Comparison of ENCODE assay signal across 17 mouse cellular contexts in genomic region chr13:34316511-34316910, GRCm38 (mm10). TPM values are rescaled to one million over a fixed set of nuclear protein-coding genes. Genes with fewer than 3 reads are reported as not detected.
DNase-seq lines count a peak whose midpoint lies in the region; ATAC-seq lines count a peak whose summit lies in the region.
"Had no signal": no experiment of that assay in that cellular context is flagged by ENCODE, and none has a peak within 500 bp of the region (broad histone marks: within the 10 kb centered on the region; RNA-seq: fewer than 3 reads in every experiment).

No protein-coding gene starts in this region.

- no peaks in the 10 kb centered on the region for H3K27me3 ChIP-seq in liver, embryonic 12.5 days (replicated peaks)
- no peaks in the 10 kb centered on the region for H3K27me3 ChIP-seq in liver, embryonic 11.5 days (replicated peaks; ENCODE audit: control insufficient read depth, insufficient read depth, low read length)
- no peaks in the 10 kb centered on the region for H3K27me3 ChIP-seq in liver, embryonic 13.5 days
- H3K27me3 ChIP-seq: embryonic facial prominence, embryonic 12.5 days; heart, embryonic 15.5 days; intestine, embryonic 15.5 days; lung, embryonic 15.5 days; neural tube, embryonic 12.5 days had no signal

- no peak overlapping the region for H3K4me2 ChIP-seq in liver, embryonic 12.5 days
- H3K4me2 ChIP-seq in liver, embryonic 11.5 days: no peak overlapping the region
- no peak overlapping the region for H3K4me2 ChIP-seq in liver, embryonic 13.5 days
- H3K4me2 ChIP-seq: embryonic facial prominence, embryonic 12.5 days; heart, embryonic 15.5 days; intestine, embryonic 15.5 days; lung, embryonic 15.5 days; neural tube, embryonic 12.5 days had no signal

- DNase-seq in adrenal gland, postnatal 36 days: peak; percentile 9 to 32
- DNase-seq in adrenal gland, postnatal 4 days (ENCODE audit: low spot score in 2 of 2): no peak
- no peak for DNase-seq in liver, embryonic 11.5 days (ENCODE audit: low spot score)
- DNase-seq in NIH3T3 (ENCODE audit: low read depth): peak; percentile 21
- DNase-seq in liver, embryonic 13.5 days: no peak
- no peak for DNase-seq in thymus, postnatal 0 days (ENCODE audit: low spot score)
- no peak for DNase-seq in frontal cortex, postnatal 14 days (ENCODE audit: low spot score in 2 of 2)
- DNase-seq: cerebellum, adult 18-20 months; right cerebral cortex, postnatal 25 days had no signal

- WGBS in liver, embryonic 12.5 days (ENCODE audit: insufficient replicate concordance): 84% methylated on average over 6 of the region's 6 CpGs
- 85% methylated on average over 6 of the region's 6 CpGs for WGBS in liver, embryonic 11.5 days
- 89% methylated on average over 6 of the region's 6 CpGs for WGBS in liver, embryonic 13.5 days (ENCODE audit: insufficient replicate concordance)

- H3K4me3 ChIP-seq in liver, embryonic 12.5 days: no peak overlapping the region
- H3K4me3 ChIP-seq in liver, embryonic 11.5 days (ENCODE audit: low read depth, low read length): no peak overlapping the region
- H3K4me3 ChIP-seq in liver, embryonic 13.5 days (replicated peaks): no peak overlapping the region
- H3K4me3 ChIP-seq: embryonic facial prominence, embryonic 12.5 days; forebrain, embryonic 10.5 days; heart, embryonic 15.5 days; intestine, embryonic 15.5 days; lung, embryonic 15.5 days; neural tube, embryonic 12.5 days had no signal

- H3K27ac ChIP-seq in liver, embryonic 12.5 days: peak overlapping the region; percentile 54
- no peak overlapping the region for H3K27ac ChIP-seq in liver, embryonic 11.5 days (ENCODE audit: low read depth, low read length)
- peak overlapping the region; percentile 41 for H3K27ac ChIP-seq in liver, embryonic 13.5 days
- H3K27ac ChIP-seq: embryonic facial prominence, embryonic 12.5 days; forebrain, embryonic 10.5 days; heart, embryonic 15.5 days; intestine, embryonic 15.5 days; kidney, postnatal 0 days; lung, embryonic 15.5 days; neural tube, embryonic 12.5 days had no signal

- H3K4me1 ChIP-seq in liver, embryonic 12.5 days: peaks cover 97% of the 10 kb centered on the region
- H3K4me1 ChIP-seq in liver, embryonic 11.5 days (replicated peaks; ENCODE audit: control insufficient read depth, insufficient read depth, low read length): peaks cover 35% of the 10 kb centered on the region
- peaks cover 98% of the 10 kb centered on the region for H3K4me1 ChIP-seq in liver, embryonic 13.5 days (replicated peaks)
- H3K4me1 ChIP-seq: embryonic facial prominence, embryonic 12.5 days; intestine, embryonic 15.5 days; lung, embryonic 15.5 days; neural tube, embryonic 12.5 days had no signal

- no peak overlapping the region for H3K9ac ChIP-seq in liver, embryonic 12.5 days
- H3K9ac ChIP-seq in liver, embryonic 11.5 days (ENCODE audit: low read depth, low read length): no peak overlapping the region; the same call in 1 of the 2 replicates
- peak overlapping the region; percentile 43 for H3K9ac ChIP-seq in liver, embryonic 13.5 days
- H3K9ac ChIP-seq: embryonic facial prominence, embryonic 12.5 days; heart, embryonic 15.5 days; intestine, embryonic 15.5 days; lung, embryonic 15.5 days; neural tube, embryonic 12.5 days had no signal

- H3K9me3 ChIP-seq in liver, embryonic 12.5 days (replicated peaks): no peaks in the 10 kb centered on the region
- H3K9me3 ChIP-seq in liver, embryonic 11.5 days (ENCODE audit: control insufficient read depth, low read length): no peaks in the 10 kb centered on the region
- H3K9me3 ChIP-seq in liver, embryonic 13.5 days (replicated peaks): no peaks in the 10 kb centered on the region
- H3K9me3 ChIP-seq: embryonic facial prominence, embryonic 12.5 days; forebrain, embryonic 10.5 days; heart, embryonic 15.5 days; intestine, embryonic 15.5 days; lung, embryonic 15.5 days; neural tube, embryonic 12.5 days had no signal

- no peak for ATAC-seq in liver, embryonic 12.5 days
- no peak for ATAC-seq in liver, embryonic 11.5 days (replicated peaks; ENCODE audit: low FRiP score)
- ATAC-seq in liver, embryonic 13.5 days (ENCODE audit: low read depth): no peak
- ATAC-seq: intestine, embryonic 15.5 days had no signal

- H3K36me3 ChIP-seq in liver, embryonic 12.5 days: peaks cover 64% of the 10 kb centered on the region
- peaks cover 2% of the 10 kb centered on the region; the same call in 1 of the 2 replicates for H3K36me3 ChIP-seq in liver, embryonic 11.5 days (ENCODE audit: control insufficient read depth, insufficient read depth, low read length)
- H3K36me3 ChIP-seq in liver, embryonic 13.5 days: peaks cover 49% of the 10 kb centered on the region
- H3K36me3 ChIP-seq: embryonic facial prominence, embryonic 12.5 days; heart, embryonic 15.5 days; intestine, embryonic 15.5 days; lung, embryonic 15.5 days; neural tube, embryonic 12.5 days had no signal

RNA-seq across cellular contexts. Expression of gene Slc22a23, which starts 28.5 kb away (rescaled TPM):
- total RNA-seq in adrenal gland, postnatal 36 days (2021): 1 to 10 TPM; 7.8 to 8.9 TPM
- 1 to 10 TPM; 7.9 to 8.6 TPM for total RNA-seq in adrenal gland, postnatal 4 days (2021)
- 12.8 and 13.8 TPM in 2 replicates for polyA plus RNA-seq in liver, embryonic 12.5 days (2016; fragmentation: Nextera tagmentation; extraction: Ambion mirVana)
- 11.0 and 11.6 TPM in 2 replicates for polyA plus RNA-seq in liver, embryonic 11.5 days (2014; fragmentation: Nextera tagmentation; extraction: Ambion mirVana)
- 6.2 and 7.7 TPM in 2 replicates for polyA plus RNA-seq in liver, embryonic 13.5 days (2015; fragmentation: Nextera tagmentation; extraction: Ambion mirVana)
- 2.8 and 3.4 TPM in 2 replicates for polyA plus RNA-seq in thymus, postnatal 0 days (2015; fragmentation: Nextera tagmentation; extraction: Ambion mirVana)

Comparison
In these comparisons a context has a peak if more than half of its experiments do, and no peak if none do; other contexts are left out.
1. DNase-seq: peak in adrenal gland, postnatal 36 days (2 of 2) and NIH3T3 (single experiment); none in adrenal gland, postnatal 4 days (0 of 2), liver, embryonic 11.5 days (single experiment), liver, embryonic 13.5 days (single experiment), thymus, postnatal 0 days (single experiment) and frontal cortex, postnatal 14 days (0 of 2).